Mouse (Mus musculus) heart, embryonic 16.5 days (tissue): ENCODE results near the gene Rhbdf2. TPM values are rescaled to one million over a fixed set of nuclear protein-coding genes. Genes with fewer than 3 reads are reported as not detected.

Source experiments
- ATAC-seq: fragments of 200-750 bp; cut with Nextera tagmentation; replicated peaks from 2 replicates; pipeline ENCODE4 v1.8.0; 2017; ENCODE audit warnings: moderate number of reproducible peaks; ENCODE audit not compliant: insufficient read depth, low FRiP score; ENCODE audit errors: extremely low read depth
- H3K27ac ChIP-seq: fragments of 300-500 bp; sonication (generic); 2 replicates; pipeline ENCODE4 v1.5.1; 2014; ENCODE audit warnings: mild to moderate bottlenecking, low read length, control low read depth, moderate library complexity
- H3K27me3 ChIP-seq: fragments of 300-500 bp; sonication (generic); 2 replicates; pipeline ENCODE4 v1.6.1; 2014; ENCODE audit warnings: low read length, mixed read lengths; ENCODE audit not compliant: control insufficient read depth, insufficient read depth
- H3K36me3 ChIP-seq: fragments of 300-500 bp; sonication (generic); 2 replicates; pipeline ENCODE4 v1.6.1; 2014; ENCODE audit not compliant: control insufficient read depth, insufficient read depth
- H3K4me1 ChIP-seq: fragments of 300-500 bp; sonication (generic); 2 replicates; pipeline ENCODE4 v1.6.1; 2014; ENCODE audit warnings: low read length, mixed read lengths; ENCODE audit not compliant: control insufficient read depth, insufficient read depth
- H3K4me2 ChIP-seq: fragments of 300-500 bp; sonication (generic); 2 replicates; pipeline ENCODE4 v1.6.1; 2014; ENCODE audit warnings: low read depth, mild to moderate bottlenecking, control low read depth, low read length
- H3K4me3 ChIP-seq: fragments of 300-500 bp; sonication (generic); 2 replicates; pipeline ENCODE4 v1.5.1; 2014; ENCODE audit warnings: mild to moderate bottlenecking, control low read depth, low read length
- H3K9ac ChIP-seq: fragments of 300-500 bp; sonication (generic); 2 replicates; pipeline ENCODE4 v1.6.1; 2014; ENCODE audit warnings: low read length, control low read depth
- H3K9me3 ChIP-seq: fragments of 300-500 bp; sonication (generic); replicated peaks from 2 replicates; pipeline ENCODE4 v1.6.1; 2016; ENCODE audit warnings: low read length; ENCODE audit not compliant: control insufficient read depth
- WGBS: fragments of 180-500 bp; shearing (Covaris S2); extraction: QIAGEN DNeasy Blood & Tissue Kit; methylation state at CpG from one replicate; pipeline ENCODE4 v1.1.7; 2014; 5-methylcytosine and 5-hydroxymethylcytosine counted together
- polyA plus RNA-seq: library from polyadenylated mRNA; unstranded; fragments of >200 nt; fragmentation: Nextera tagmentation; extraction: Ambion mirVana; gene quantifications from 2 replicates; pipeline ENCODE4 v1.2.1, GENCODE M21; 2015

Rhbdf2 gene
- polyA plus RNA-seq, 1 experiment from 2014 or later, result 9.9 TPM

GRCm38 (mm10) chr11:116625081-116626000 lies 1.5 kb downstream of the Rhbdf2 start:
- Histone ChIP-seq H3K4me2 (peak overlapping the region; percentile 20; the same call in 1 of the 2 replicates), H3K27me3 (no peaks in the 10 kb centered on the region), H3K4me3 (no peak overlapping the region), H3K27ac (peak overlapping the region; percentile 53), H3K9ac (no peak overlapping the region), H3K9me3 (no peaks in the 10 kb centered on the region), H3K36me3 (no peaks in the 10 kb centered on the region), H3K4me1 (peaks cover 58% of the 10 kb centered on the region)
- no peak for ATAC-seq
- 59% methylated on average over 17 of the region's 17 CpGs for WGBS

DNA sequence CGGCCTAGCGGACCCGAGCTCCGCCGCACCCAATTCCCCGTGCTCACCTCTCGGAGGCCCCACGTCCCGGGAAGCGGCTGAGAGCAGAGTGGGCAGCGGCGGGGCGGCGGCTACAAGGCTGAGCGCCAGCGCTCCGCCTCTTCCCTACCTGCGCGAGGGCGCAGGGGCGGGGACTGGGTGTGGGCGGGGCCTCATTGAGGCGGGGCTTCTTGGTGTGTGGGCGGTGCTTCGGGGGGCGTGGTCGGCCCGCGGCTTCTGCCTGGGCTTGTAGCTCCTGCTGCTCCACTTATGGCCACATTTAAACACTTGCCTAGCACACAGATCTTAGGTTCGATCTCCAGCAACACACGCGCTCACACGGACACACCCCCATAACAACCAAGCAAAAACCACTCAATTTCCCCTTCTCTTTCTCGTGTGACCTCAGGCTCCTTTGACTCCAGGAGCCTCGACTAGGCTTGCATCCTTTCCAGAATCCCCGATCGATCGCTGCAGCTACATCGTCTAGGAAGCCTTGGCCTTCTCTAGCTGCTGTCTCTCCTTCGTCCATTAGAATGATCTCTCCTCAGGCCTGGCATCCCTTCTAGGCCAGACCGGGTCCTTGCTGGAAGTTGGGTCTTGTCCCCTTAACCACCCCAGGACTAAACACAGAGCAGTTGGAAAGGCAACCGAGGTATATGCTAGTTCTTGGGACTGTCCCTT lies 2.5 kb downstream of the Rhbdf2 start:
- Histone ChIP-seq H3K27me3 (no peaks in the 10 kb centered on the region), H3K9ac (peak overlapping the region; percentile 78), H3K4me1 (peaks cover 62% of the 10 kb centered on the region), H3K9me3 (no peaks in the 10 kb centered on the region), H3K4me2 (peak overlapping the region; percentile 74), H3K4me3 (peak overlapping the region; percentile 64), H3K27ac (peak overlapping the region; percentile 53), H3K36me3 (no peaks in the 10 kb centered on the region)
- peak; percentile 58 for ATAC-seq
- WGBS, result 12% methylated on average over 42 of the region's 42 CpGs

DNA sequence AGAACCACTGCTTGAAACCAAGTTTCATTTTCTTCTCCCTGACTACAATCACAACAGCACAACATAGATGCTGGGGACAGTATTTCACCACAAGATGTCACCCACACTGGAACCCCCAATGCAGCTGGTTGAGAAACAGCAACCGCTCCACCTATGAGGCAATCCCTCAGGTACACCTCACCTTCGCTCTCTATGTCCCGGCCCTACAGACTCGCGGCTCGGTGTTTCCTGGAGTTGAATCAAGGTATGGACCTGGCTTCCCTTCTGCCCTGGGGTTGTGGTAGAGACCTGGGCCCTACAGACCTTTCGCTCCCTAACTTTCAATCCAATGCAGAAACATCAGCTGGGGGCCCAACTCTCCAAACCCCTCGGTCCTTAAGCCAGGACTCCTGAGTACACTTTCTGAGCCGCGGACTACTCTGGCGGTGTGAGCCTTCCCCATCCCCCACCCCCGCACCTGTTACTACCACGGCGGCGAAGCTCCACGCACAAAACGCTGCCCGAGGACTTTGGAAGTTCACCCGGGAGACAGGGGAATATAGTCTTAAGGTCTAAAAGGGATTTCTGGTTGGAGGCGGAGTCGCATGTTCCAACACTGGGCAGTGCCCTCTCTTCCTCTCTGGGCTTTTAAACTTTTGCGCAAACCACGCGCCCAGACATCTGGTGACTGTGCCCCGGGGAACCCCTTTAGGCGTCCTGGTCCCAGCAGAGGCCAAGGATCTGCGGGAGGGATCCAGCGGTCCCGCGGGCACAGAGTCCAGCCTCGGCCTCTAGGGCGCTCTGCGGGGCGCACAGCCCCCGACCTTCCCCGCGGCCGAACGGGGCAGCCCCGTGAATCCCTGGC lies 3.3 kb downstream of the Rhbdf2 start:
- peak overlapping the region; percentile 64 for H3K4me3 ChIP-seq
- no peaks in the 10 kb centered on the region for H3K36me3 ChIP-seq
- peak overlapping the region; percentile 8; the same call in 1 of the 2 replicates for H3K27ac ChIP-seq
- H3K9ac ChIP-seq, result peak overlapping the region; percentile 78
- H3K4me2 ChIP-seq, result peak overlapping the region; percentile 74
- no peaks in the 10 kb centered on the region for H3K27me3 ChIP-seq
- no peaks in the 10 kb centered on the region for H3K9me3 ChIP-seq
- ATAC-seq, result 0 out of 2 replicates have a peak, but pooled peaks have one; percentile 10
- H3K4me1 ChIP-seq, result peaks cover 62% of the 10 kb centered on the region
- WGBS, result 8% methylated on average over 40 of the region's 40 CpGs

DNA sequence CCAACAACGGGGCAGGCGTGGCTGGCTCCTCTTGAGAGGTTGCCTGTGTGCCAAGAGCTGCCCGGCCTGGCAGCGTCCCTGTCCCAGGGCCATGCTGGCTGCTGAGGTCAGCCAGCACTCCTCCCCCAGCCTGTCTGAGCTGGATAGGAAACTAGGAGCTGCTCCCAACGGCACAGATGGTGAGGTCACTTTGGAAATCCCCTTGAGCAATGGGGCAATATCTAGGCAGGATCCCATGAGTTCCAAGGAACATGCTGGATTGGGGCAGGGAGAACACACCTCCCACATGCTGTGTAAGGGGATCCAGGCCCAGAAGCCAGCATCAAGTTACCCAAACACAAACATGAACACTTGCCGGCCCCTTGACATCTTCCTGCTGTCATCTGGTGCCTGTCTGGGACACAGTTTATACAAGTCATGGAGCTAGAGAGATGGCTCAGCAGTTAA lies 5.5 kb downstream of the Rhbdf2 start:
- H3K36me3 ChIP-seq, result no peaks in the 10 kb centered on the region
- H3K27ac ChIP-seq, result peak overlapping the region; percentile 84
- H3K27me3 ChIP-seq, result no peaks in the 10 kb centered on the region
- peak; percentile 53 for ATAC-seq
- peak overlapping the region; percentile 39; the same call in 1 of the 2 replicates for H3K9ac ChIP-seq
- 11% methylated on average over 6 of the region's 6 CpGs for WGBS
- no peaks in the 10 kb centered on the region for H3K9me3 ChIP-seq
- H3K4me3 ChIP-seq, result no peak overlapping the region
- peak overlapping the region; percentile 74; the same call in 1 of the 2 replicates for H3K4me2 ChIP-seq
- peaks cover 61% of the 10 kb centered on the region for H3K4me1 ChIP-seq

DNA sequence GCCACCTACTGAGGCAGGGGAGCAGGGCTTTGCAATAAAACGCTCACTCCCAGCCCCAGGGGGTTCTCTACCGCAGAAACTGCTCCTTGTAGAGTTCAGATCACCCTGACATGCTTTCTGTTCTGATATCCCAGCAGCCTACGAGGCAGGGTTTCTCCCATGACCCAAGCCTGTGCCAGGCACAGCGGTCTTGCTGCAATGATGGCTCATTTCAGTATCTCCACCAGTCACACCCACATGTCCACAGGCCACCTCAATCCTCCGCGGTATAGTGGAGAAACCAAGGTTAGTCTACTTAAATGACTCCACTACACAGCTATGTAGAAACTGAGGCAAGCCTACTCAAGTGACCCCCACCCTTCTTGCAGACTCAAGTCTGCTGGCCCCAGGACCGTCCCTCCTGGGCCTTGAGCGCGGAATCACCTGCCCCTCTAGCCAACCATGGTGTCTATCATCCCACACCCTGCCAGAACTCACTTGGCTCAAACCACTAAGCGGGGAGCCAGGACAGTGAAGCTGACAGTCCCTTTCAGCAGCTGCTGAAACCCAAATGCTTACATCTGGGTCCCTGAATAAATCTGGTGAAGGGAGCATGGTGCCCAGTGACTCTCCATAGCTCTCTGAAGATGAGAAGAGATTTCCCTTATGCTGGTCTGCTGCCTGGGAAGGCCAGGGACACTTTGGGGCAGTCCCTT lies 6.1 kb downstream of the Rhbdf2 start:
- WGBS, result 59% methylated on average over 10 of the region's 10 CpGs
- peak overlapping the region; percentile 42; the same call in 1 of the 2 replicates for H3K9ac ChIP-seq
- no peaks in the 10 kb centered on the region for H3K27me3 ChIP-seq
- H3K4me3 ChIP-seq, result no peak overlapping the region
- peak overlapping the region; percentile 84 for H3K27ac ChIP-seq
- H3K36me3 ChIP-seq, result no peaks in the 10 kb centered on the region
- ATAC-seq, result no peak
- H3K4me1 ChIP-seq, result peaks cover 65% of the 10 kb centered on the region
- peak overlapping the region; percentile 74; the same call in 1 of the 2 replicates for H3K4me2 ChIP-seq
- H3K9me3 ChIP-seq, result no peaks in the 10 kb centered on the region

GRCm38 (mm10) chr11:116620073-116620472 lies 6.7 kb downstream of the Rhbdf2 start:
- no peak overlapping the region for H3K4me2 ChIP-seq
- H3K9ac ChIP-seq, result peak overlapping the region; percentile 42; the same call in 1 of the 2 replicates
- no peaks in the 10 kb centered on the region for H3K27me3 ChIP-seq
- H3K36me3 ChIP-seq, result no peaks in the 10 kb centered on the region
- 27% methylated on average over 9 of the region's 9 CpGs for WGBS
- no peak overlapping the region for H3K4me3 ChIP-seq
- H3K9me3 ChIP-seq, result no peaks in the 10 kb centered on the region
- H3K4me1 ChIP-seq, result peaks cover 66% of the 10 kb centered on the region
- no peak for ATAC-seq
- peak overlapping the region; percentile 84 for H3K27ac ChIP-seq

GRCm38 (mm10) chr11:116619561-116619960 lies 7.3 kb downstream of the Rhbdf2 start:
- 76% methylated on average over 8 of the region's 8 CpGs for WGBS
- Histone ChIP-seq H3K27ac (no peak overlapping the region), H3K4me2 (no peak overlapping the region)

GRCm38 (mm10) chr11:116619156-116619555 lies 7.7 kb downstream of the Rhbdf2 start:
- no peaks in the 10 kb centered on the region for H3K27me3 ChIP-seq
- ATAC-seq, result no peak
- no peaks in the 10 kb centered on the region for H3K36me3 ChIP-seq
- no peak overlapping the region for H3K9ac ChIP-seq
- peaks cover 64% of the 10 kb centered on the region for H3K4me1 ChIP-seq
- no peak overlapping the region for H3K4me2 ChIP-seq
- H3K9me3 ChIP-seq, result no peaks in the 10 kb centered on the region
- no peak overlapping the region for H3K27ac ChIP-seq
- H3K4me3 ChIP-seq, result no peak overlapping the region
- 89% methylated on average over 7 of the region's 7 CpGs for WGBS

More at GRCm38 (mm10) chr11:116619561-116619960, 7.3 kb downstream of the Rhbdf2 start:
- ATAC-seq, result no peak
- Histone ChIP-seq H3K27me3 (no peaks in the 10 kb centered on the region), H3K4me1 (peaks cover 64% of the 10 kb centered on the region), H3K36me3 (no peaks in the 10 kb centered on the region), H3K4me3 (no peak overlapping the region), H3K9me3 (no peaks in the 10 kb centered on the region), H3K9ac (no peak overlapping the region)
